ENCODE assay signal across 8 mouse cellular contexts in the genomic region with DNA sequence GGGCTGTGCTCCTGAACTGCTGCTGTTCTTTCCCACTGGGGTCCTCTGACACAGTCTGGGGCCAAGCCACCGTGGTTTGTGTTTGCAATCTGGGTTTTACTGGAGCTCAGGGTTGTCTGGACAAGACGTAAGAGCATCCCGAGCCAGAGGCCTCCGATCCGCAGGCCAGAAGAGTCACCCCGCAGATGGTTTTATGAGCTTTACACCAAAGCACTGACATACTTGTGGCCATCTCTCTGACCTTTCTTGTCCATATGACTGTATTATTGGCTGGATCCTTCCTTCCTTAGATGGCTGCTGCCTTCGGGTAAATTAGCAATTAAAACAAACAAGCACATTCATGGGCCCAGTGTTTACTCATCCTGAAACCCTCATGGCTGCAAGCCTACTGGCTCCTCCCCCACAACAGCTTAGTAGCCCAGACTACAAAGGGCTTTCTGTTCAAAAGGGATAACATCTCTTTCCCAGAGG.
DNase-seq lines count a peak whose midpoint lies in the region; ATAC-seq lines count a peak whose summit lies in the region.

No protein-coding gene starts in this region.

- no peak overlapping the region for H3K4me3 ChIP-seq in hindbrain, embryonic 14.5 days (replicated peaks; ENCODE audit: low read length)
- no peak overlapping the region for H3K4me3 ChIP-seq in midbrain, embryonic 14.5 days (replicated peaks; ENCODE audit: low read depth, low read length)

- H3K9ac ChIP-seq in hindbrain, embryonic 14.5 days = no peak overlapping the region
- H3K9ac ChIP-seq in midbrain, embryonic 14.5 days (replicated peaks; ENCODE audit: low read length) = no peak overlapping the region

- 62% methylated on average over 7 of the region's 7 CpGs for WGBS in hindbrain, embryonic 14.5 days
- 39% methylated on average over 7 of the region's 7 CpGs for WGBS in midbrain, embryonic 14.5 days

- 0 out of 2 replicates have a peak, but pooled peaks have one; percentile 27 for ATAC-seq in hindbrain, embryonic 14.5 days (ENCODE audit: low FRiP score)
- ATAC-seq in midbrain, embryonic 14.5 days (ENCODE audit: low FRiP score, low TSS enrichment) = 0 out of 2 replicates have a peak, but pooled peaks have one; percentile 62

- no peak overlapping the region for H3K4me2 ChIP-seq in hindbrain, embryonic 14.5 days (replicated peaks)
- no peak overlapping the region for H3K4me2 ChIP-seq in midbrain, embryonic 14.5 days (ENCODE audit: low read length)

- H3K27me3 ChIP-seq in hindbrain, embryonic 14.5 days (ENCODE audit: control insufficient read depth, insufficient read depth, low read length) = no peaks in the 10 kb centered on the region
- no peaks in the 10 kb centered on the region for H3K27me3 ChIP-seq in midbrain, embryonic 14.5 days (ENCODE audit: control insufficient read depth, insufficient read depth, low read length)

- peak; percentile 0 for DNase-seq in cerebellum, adult 9-10 months
- DNase-seq in cerebellum, adult 8-10 months = no peak
- DNase-seq in embryo, embryonic 10.5 days (ENCODE audit: low spot score) = peak; percentile 57
- peak; percentile 28 for DNase-seq in hindbrain, embryonic 14.5 days (ENCODE audit: low spot score)
- peak; percentile 21 for DNase-seq in left cerebral cortex, adult 11 months (ENCODE audit: low spot score)
- peak; percentile 59 for DNase-seq in midbrain, embryonic 14.5 days
- no peak for DNase-seq in spleen, adult 12 weeks (ENCODE audit: low spot score)
- no peak for DNase-seq in thymus, postnatal 25 days

- H3K27ac ChIP-seq in hindbrain, embryonic 14.5 days = no peak overlapping the region
- H3K27ac ChIP-seq in midbrain, embryonic 14.5 days (replicated peaks; ENCODE audit: low read depth, low read length) = no peak overlapping the region

- no peaks in the 10 kb centered on the region for H3K36me3 ChIP-seq in hindbrain, embryonic 14.5 days (replicated peaks; ENCODE audit: control insufficient read depth, insufficient read depth)
- no peaks in the 10 kb centered on the region for H3K36me3 ChIP-seq in midbrain, embryonic 14.5 days (ENCODE audit: control insufficient read depth, insufficient read depth, low read length)

- no peaks in the 10 kb centered on the region for H3K9me3 ChIP-seq in hindbrain, embryonic 14.5 days (ENCODE audit: control insufficient read depth, low read length)
- no peaks in the 10 kb centered on the region for H3K9me3 ChIP-seq in midbrain, embryonic 14.5 days (ENCODE audit: control insufficient read depth, low read length)

- H3K4me1 ChIP-seq in hindbrain, embryonic 14.5 days (replicated peaks; ENCODE audit: control insufficient read depth, insufficient read depth, low read length) = no peaks in the 10 kb centered on the region
- no peaks in the 10 kb centered on the region for H3K4me1 ChIP-seq in midbrain, embryonic 14.5 days (ENCODE audit: control insufficient read depth, insufficient read depth, low read length)

Comparison
In these comparisons a context has a peak if more than half of its experiments do, and no peak if none do; other contexts are left out.
1. DNase-seq: peak in cerebellum, adult 9-10 months (single experiment), embryo, embryonic 10.5 days (single experiment), hindbrain, embryonic 14.5 days (single experiment), left cerebral cortex, adult 11 months (single experiment) and midbrain, embryonic 14.5 days (single experiment); none in cerebellum, adult 8-10 months (single experiment), spleen, adult 12 weeks (single experiment) and thymus, postnatal 25 days (single experiment).